Mouse (Mus musculus): ENCODE measurements around the gene Ppy. TPM values are rescaled to one million over a fixed set of nuclear protein-coding genes. Genes with fewer than 3 reads are reported as not detected.

Ppy gene
- polyA plus RNA-seq, 1 experiment from 2014 or later, result not detected

Other genes starting within 250 kb of the Ppy start
- 13.5 and 14.1 TPM in 2 replicates for gene Meox1, start 206.9 kb downstream of the Ppy start, polyA plus RNA-seq (2016; fragmentation: Nextera tagmentation; extraction: Ambion mirVana)
- gene Sost, start 134.3 kb downstream of the Ppy start, polyA plus RNA-seq (2016; fragmentation: Nextera tagmentation; extraction: Ambion mirVana), result 1.1 and 1.2 TPM in 2 replicates
- gene Cfap97d1, start 117.0 kb downstream of the Ppy start, polyA plus RNA-seq (2016; fragmentation: Nextera tagmentation; extraction: Ambion mirVana), result not detected in 2 replicates
- gene Dusp3, start 114.3 kb downstream of the Ppy start, polyA plus RNA-seq (2016; fragmentation: Nextera tagmentation; extraction: Ambion mirVana), result 11.2 and 11.6 TPM in 2 replicates
- gene Mpp3, start 72.9 kb downstream of the Ppy start, polyA plus RNA-seq (2016; fragmentation: Nextera tagmentation; extraction: Ambion mirVana), result 13.7 and 16.3 TPM in 2 replicates
- gene Cd300lg, start 59.8 kb downstream of the Ppy start, polyA plus RNA-seq (2016; fragmentation: Nextera tagmentation; extraction: Ambion mirVana), result 0.40 and 0.70 TPM in 2 replicates
- gene Mpp2, start 12.8 kb downstream of the Ppy start, polyA plus RNA-seq (2016; fragmentation: Nextera tagmentation; extraction: Ambion mirVana), result 12.6 and 14.3 TPM in 2 replicates
- not detected in 2 replicates for gene Pyy, start 6.5 kb upstream of the Ppy start, polyA plus RNA-seq (2016; fragmentation: Nextera tagmentation; extraction: Ambion mirVana)
- gene Nags, start 44.2 kb upstream of the Ppy start, polyA plus RNA-seq (2016; fragmentation: Nextera tagmentation; extraction: Ambion mirVana), result 0.24 TPM in 1 of 2 replicates, not detected in the other
- 40.6 and 44.2 TPM in 2 replicates for gene Tmem101, start 55.1 kb upstream of the Ppy start, polyA plus RNA-seq (2016; fragmentation: Nextera tagmentation; extraction: Ambion mirVana)
- 103 TPM in 2 replicates for gene Lsm12, start 84.0 kb upstream of the Ppy start, polyA plus RNA-seq (2016; fragmentation: Nextera tagmentation; extraction: Ambion mirVana)
- gene G6pc3, start 88.3 kb upstream of the Ppy start, polyA plus RNA-seq (2016; fragmentation: Nextera tagmentation; extraction: Ambion mirVana), result 36.6 and 36.8 TPM in 2 replicates
- gene Hdac5, start 128.8 kb upstream of the Ppy start, polyA plus RNA-seq (2016; fragmentation: Nextera tagmentation; extraction: Ambion mirVana), result 58.1 and 64.3 TPM in 2 replicates
- gene BC030867, start 147.6 kb upstream of the Ppy start, polyA plus RNA-seq (2016; fragmentation: Nextera tagmentation; extraction: Ambion mirVana), result 21.7 and 23.5 TPM in 2 replicates
- 0.16 and 0.19 TPM in 2 replicates for gene Asb16, start 167.4 kb upstream of the Ppy start, polyA plus RNA-seq (2016; fragmentation: Nextera tagmentation; extraction: Ambion mirVana)
- gene Tmub2, start 183.6 kb upstream of the Ppy start, polyA plus RNA-seq (2016; fragmentation: Nextera tagmentation; extraction: Ambion mirVana), result 47.4 and 48.9 TPM in 2 replicates
- gene Atxn7l3, start 195.3 kb upstream of the Ppy start, polyA plus RNA-seq (2016; fragmentation: Nextera tagmentation; extraction: Ambion mirVana), result 22.3 and 22.9 TPM in 2 replicates
- gene Ubtf, start 218.4 kb upstream of the Ppy start, polyA plus RNA-seq (2016; fragmentation: Nextera tagmentation; extraction: Ambion mirVana), result 101 TPM in 2 replicates

Data from limb, embryonic 12.5 days (tissue).